Mouse (Mus musculus): Measurements from ENCODE around the gene Gm3336.

Gm3336 gene

GRCm38 (mm10) chr8:70746676-70747075 lies 28.3 kb downstream of the Gm3336 start:
- no peak for DNase-seq (ENCODE audit: extremely low read depth, low read depth, low spot score)

GRCm38 (mm10) chr8:70747211-70747890 lies 29.0 kb downstream of the Gm3336 start:
- DNase-seq (ENCODE audit: extremely low read depth, low read depth, low spot score) = no peak

- DNase-seq (ENCODE audit: extremely low read depth, low read depth, low spot score) = no peak
Measured at GRCm38 (mm10) chr8:70748246-70749096, 30.1 kb downstream of the Gm3336 start.

GRCm38 (mm10) chr8:70749097-70749674 lies 30.8 kb downstream of the Gm3336 start:
- DNase-seq (ENCODE audit: extremely low read depth, low read depth, low spot score) = no peak

- DNase-seq (ENCODE audit: extremely low read depth, low read depth, low spot score) = no peak
Measured at GRCm38 (mm10) chr8:70750128-70750680, 31.9 kb downstream of the Gm3336 start.

- no peak for DNase-seq (ENCODE audit: extremely low read depth, low read depth, low spot score)
Measured at GRCm38 (mm10) chr8:70752000-70752764, 33.8 kb downstream of the Gm3336 start.

GRCm38 (mm10) chr8:70753151-70753550 lies 34.8 kb downstream of the Gm3336 start:
- DNase-seq (ENCODE audit: extremely low read depth, low read depth, low spot score) = no peak

- DNase-seq (ENCODE audit: extremely low read depth, low read depth, low spot score) = no peak
Measured at GRCm38 (mm10) chr8:70754043-70754870, 35.9 kb downstream of the Gm3336 start, which contains the start of gene Rab3a. Gene Rab3a (plus strand): TSS chr8:70754679.

GRCm38 (mm10) chr8:70754871-70755660 lies 36.7 kb downstream of the Gm3336 start:
- DNase-seq (ENCODE audit: extremely low read depth, low read depth, low spot score) = no peak

GRCm38 (mm10) chr8:70755661-70756475 lies 37.5 kb downstream of the Gm3336 start:
- no peak for DNase-seq (ENCODE audit: extremely low read depth, low read depth, low spot score)

- DNase-seq (ENCODE audit: extremely low read depth, low read depth, low spot score) = no peak
Measured at GRCm38 (mm10) chr8:70756476-70757040, 38.2 kb downstream of the Gm3336 start.

GRCm38 (mm10) chr8:70757523-70758307 lies 39.4 kb downstream of the Gm3336 start:
- no peak for DNase-seq (ENCODE audit: extremely low read depth, low read depth, low spot score)

GRCm38 (mm10) chr8:70758308-70758615 lies 39.9 kb downstream of the Gm3336 start:
- no peak for DNase-seq (ENCODE audit: extremely low read depth, low read depth, low spot score)

- no peak for DNase-seq (ENCODE audit: extremely low read depth, low read depth, low spot score)
Measured at GRCm38 (mm10) chr8:70758616-70759561, 40.5 kb downstream of the Gm3336 start.

- no peak for DNase-seq (ENCODE audit: extremely low read depth, low read depth, low spot score)
Measured at GRCm38 (mm10) chr8:70760350-70760749, 42.0 kb downstream of the Gm3336 start.

- DNase-seq (ENCODE audit: extremely low read depth, low read depth, low spot score) = peak; percentile 86
Measured at GRCm38 (mm10) chr8:70760775-70761406, 42.5 kb downstream of the Gm3336 start, which contains the start of gene Mpv17l2. Gene Mpv17l2 (minus strand): TSS chr8:70760946.

Data from fat pad, adult 2 months (tissue).